Mouse (Mus musculus): ENCODE results near the gene Hyal4.

DNA sequence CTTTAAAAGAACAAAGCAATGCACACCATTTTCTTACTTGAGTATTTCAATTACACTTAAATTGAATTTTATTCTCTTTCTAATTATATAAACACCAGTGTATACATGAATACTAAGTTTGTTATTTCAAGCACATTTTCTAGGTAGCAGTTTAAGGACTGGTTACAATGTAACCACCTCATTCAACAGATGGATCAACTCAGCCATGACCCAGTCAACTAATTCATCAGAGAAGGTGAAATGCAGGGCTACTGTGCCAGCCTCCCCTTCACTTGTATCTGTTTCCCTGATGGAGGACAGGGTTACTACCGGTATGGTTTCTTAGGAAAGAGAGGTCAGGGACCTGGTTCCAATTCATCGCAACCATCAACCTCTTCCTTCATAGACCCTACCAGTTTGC, 18.1 kb downstream of the Hyal4 start:
- no peak for TF ChIP-seq EP300 (optimal IDR thresholded peaks at IDR 0.05)
- no peak for TF ChIP-seq CTCF (IDR thresholded peaks at IDR 0.05; ENCODE audit: low read depth)

All from stomach, postnatal 0 days (tissue).